Mouse (Mus musculus) heart, embryonic 10.5 days (tissue): ENCODE measurements around the gene Slc16a14. TPM values are rescaled to one million over a fixed set of nuclear protein-coding genes. Genes with fewer than 3 reads are reported as not detected.
A peak's percentile ranks its signal among the peaks of the same experiment; 100 is the strongest.
"Not testable (repeated sequence)": the region's sequence is repeated elsewhere in the genome, so short reads cannot be mapped to it uniquely, and the experiment has no call there.

Source experiments
- DNase-seq: peaks from one replicate; pipeline ENCODE4 v3.0.0-alpha.2; 2017; ENCODE audit warnings: low spot score
- H3K27ac ChIP-seq: fragments of 300-500 bp; sonication (generic); 2 replicates; pipeline ENCODE4 v1.5.1; 2016; ENCODE audit warnings: mild to moderate bottlenecking
- H3K27me3 ChIP-seq: fragments of 300-500 bp; sonication (generic); 2 replicates; pipeline ENCODE4 v1.6.1; 2016; ENCODE audit warnings: mild to moderate bottlenecking; ENCODE audit not compliant: poor library complexity, insufficient read depth, severe bottlenecking
- H3K36me3 ChIP-seq: fragments of 300-500 bp; sonication (generic); 2 replicates; pipeline ENCODE4 v1.6.1; 2016; ENCODE audit warnings: mild to moderate bottlenecking, moderate library complexity
- H3K4me1 ChIP-seq: fragments of 300-500 bp; sonication (generic); 2 replicates; pipeline ENCODE4 v1.6.1; 2016; ENCODE audit warnings: mild to moderate bottlenecking
- H3K4me3 ChIP-seq: fragments of 300-500 bp; sonication (generic); 2 replicates; pipeline ENCODE4 v1.5.1; 2016; ENCODE audit warnings: mild to moderate bottlenecking, moderate library complexity
- H3K9me3 ChIP-seq: fragments of 300-500 bp; sonication (generic); 2 replicates; pipeline ENCODE4 v1.6.1; 2016; ENCODE audit warnings: mild to moderate bottlenecking, moderate library complexity
- WGBS: fragments of 180-500 bp; shearing (Covaris S2); methylation state at CpG from one replicate; pipeline ENCODE4 v1.1.7; 2016; 5-methylcytosine and 5-hydroxymethylcytosine counted together
- polyA plus RNA-seq: library from polyadenylated mRNA; unstranded; fragments of >200 nt; fragmentation: Nextera tagmentation; extraction: Ambion mirVana; gene quantifications from 2 replicates; pipeline ENCODE4 v1.2.1, GENCODE M21; 2016

Slc16a14 gene
- 0.09 and 0.18 TPM in 2 replicates for polyA plus RNA-seq

DNA sequence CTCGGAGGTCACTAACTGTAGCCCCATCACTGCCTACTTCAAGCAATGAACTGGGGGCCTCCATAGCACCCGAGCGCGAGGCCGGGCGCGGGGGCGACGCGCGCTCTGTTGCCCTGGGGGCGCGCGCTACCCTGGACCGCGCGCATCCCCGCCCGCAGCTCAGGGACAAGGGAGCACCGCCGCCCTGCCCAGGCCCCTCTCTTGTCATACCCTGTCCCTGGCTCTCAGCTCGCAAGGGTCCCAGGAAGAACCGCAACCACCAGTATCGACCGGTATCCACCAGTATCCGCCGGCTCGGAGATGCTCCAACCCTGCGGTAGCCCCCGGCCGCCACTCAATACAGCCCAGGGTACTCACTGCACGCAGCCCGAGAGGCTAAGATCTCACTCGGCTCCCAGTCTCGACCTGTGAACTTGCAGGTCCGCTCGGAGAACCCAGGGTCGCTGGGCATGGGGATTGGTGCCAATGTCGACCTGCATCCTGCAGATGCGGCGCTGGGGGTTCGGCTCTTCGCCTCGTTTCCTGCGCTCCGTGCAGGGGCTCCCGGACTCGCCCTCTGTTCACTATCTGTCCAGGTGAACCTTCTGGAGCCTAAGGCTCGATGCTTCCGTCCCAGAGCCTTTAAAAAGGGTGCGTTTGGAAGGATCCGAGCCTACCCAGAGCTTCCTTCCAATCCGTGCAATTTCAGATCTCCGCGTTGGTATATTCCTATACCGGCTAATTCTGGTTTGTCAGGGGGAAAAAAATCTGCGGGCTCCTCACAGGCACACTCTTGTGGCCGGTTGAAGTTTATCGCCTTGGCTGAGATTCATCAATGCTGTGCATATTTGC is at the start of gene Slc16a14:
Slc16a14 (minus strand) TSS at position 632 of the 831 bp plus-strand sequence.
- Histone ChIP-seq H3K36me3 (no peaks in the 10 kb centered on the region), H3K27ac (peak within 1 kb of the TSS; percentile 63; the same call in 1 of the 2 replicates), H3K9me3 (no peaks in the 10 kb centered on the region), H3K4me1 (peaks cover 5% of the 10 kb centered on the region; the same call in 1 of the 2 replicates), H3K27me3 (peaks cover 34% of the 10 kb centered on the region), H3K4me3 (peak within 1 kb of the TSS; percentile 72)
- peak; percentile 79 for DNase-seq
- under 1% methylated on average over 59 of the region's 59 CpGs for WGBS

DNA sequence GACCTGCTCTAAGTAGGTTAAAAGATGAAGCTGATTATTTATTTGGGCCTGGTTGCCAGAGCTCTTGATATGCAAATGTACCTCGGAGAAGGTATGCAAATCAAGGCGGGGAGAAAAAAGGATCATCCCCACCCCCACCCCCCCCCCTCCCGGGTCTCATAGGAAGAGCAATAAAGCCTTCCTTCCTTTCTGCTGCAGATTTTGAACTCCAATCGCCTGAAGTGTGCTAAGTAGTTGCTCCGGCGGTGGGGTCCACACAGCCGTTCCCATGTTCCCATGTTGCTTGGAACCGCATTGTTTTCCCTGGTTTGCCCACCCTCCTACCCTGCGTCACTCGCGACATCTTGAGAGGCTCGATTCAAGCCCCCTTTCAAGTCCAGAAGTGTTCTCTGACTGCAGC is 26.8 kb upstream of the Slc16a14 start:
- not testable (repeated sequence) for DNase-seq, H3K27me3 ChIP-seq, H3K9me3 ChIP-seq, H3K27ac ChIP-seq, H3K36me3 ChIP-seq, H3K4me1 ChIP-seq
- WGBS: 5% methylated on average over 12 of the region's 12 CpGs
- H3K4me3 ChIP-seq: 0 out of 2 replicates have a peak overlapping the region, but pooled peaks have one; percentile 22

DNA sequence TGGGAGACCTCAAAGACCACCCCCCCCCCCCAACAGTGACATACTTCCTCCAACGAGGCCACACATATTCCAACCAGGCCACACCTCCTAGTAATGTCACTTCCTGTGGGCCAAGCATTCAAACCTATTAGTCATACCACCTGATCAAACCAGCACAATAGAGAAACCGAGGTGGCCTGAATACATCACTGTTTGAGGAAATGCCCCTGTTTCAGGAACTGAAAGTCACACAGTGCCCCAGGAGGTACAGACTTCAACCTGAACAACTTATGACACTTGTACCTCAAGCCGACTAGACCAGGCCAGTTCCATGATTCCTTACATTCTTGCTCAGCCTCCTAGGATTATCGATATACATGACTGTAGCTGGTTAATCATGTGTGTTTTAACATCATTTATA is 22.8 kb upstream of the Slc16a14 start:
- WGBS: 80% methylated on average over 4 of the region's 4 CpGs
- H3K36me3 ChIP-seq, H3K27ac ChIP-seq, H3K9me3 ChIP-seq, H3K4me1 ChIP-seq, H3K27me3 ChIP-seq, H3K4me3 ChIP-seq, DNase-seq: not testable (repeated sequence)

GRCm38 (mm10) chr1:84956771-84957170 is 21.8 kb upstream of the Slc16a14 start:
- H3K36me3 ChIP-seq, H3K9me3 ChIP-seq, H3K4me1 ChIP-seq, H3K27ac ChIP-seq, H3K4me3 ChIP-seq, H3K27me3 ChIP-seq: not testable (repeated sequence)
- WGBS: 93% methylated on average over 3 of the region's 3 CpGs
- DNase-seq: peak; percentile 58

GRCm38 (mm10) chr1:84952456-84953181 is 17.7 kb upstream of the Slc16a14 start:
- WGBS: 80% methylated on average over 10 of the region's 10 CpGs
- DNase-seq: peak; percentile 54
- no peak overlapping the region for H3K27ac ChIP-seq
- H3K27me3 ChIP-seq: no peaks in the 10 kb centered on the region
- no peaks in the 10 kb centered on the region for H3K36me3 ChIP-seq
- no peaks in the 10 kb centered on the region for H3K4me1 ChIP-seq
- H3K4me3 ChIP-seq: no peak overlapping the region
- H3K9me3 ChIP-seq: peaks cover 4% of the 10 kb centered on the region; the same call in 1 of the 2 replicates

- no peak overlapping the region for H3K27ac ChIP-seq
- no peaks in the 10 kb centered on the region for H3K4me1 ChIP-seq
- H3K27me3 ChIP-seq: no peaks in the 10 kb centered on the region
- H3K4me3 ChIP-seq: no peak overlapping the region
- peaks cover under 1% of the 10 kb centered on the region; the same call in 1 of the 2 replicates for H3K9me3 ChIP-seq
- 84% methylated on average over 3 of the region's 3 CpGs for WGBS
- H3K36me3 ChIP-seq: no peaks in the 10 kb centered on the region
- no peak for DNase-seq
Measured at GRCm38 (mm10) chr1:84951566-84951965, 16.6 kb upstream of the Slc16a14 start.

GRCm38 (mm10) chr1:84947390-84947789 is 12.5 kb upstream of the Slc16a14 start:
- no peak for DNase-seq
- no peak overlapping the region for H3K4me3 ChIP-seq
- H3K27me3 ChIP-seq: no peaks in the 10 kb centered on the region
- 88% methylated on average over 2 of the region's 2 CpGs for WGBS
- H3K36me3 ChIP-seq: no peaks in the 10 kb centered on the region
- no peak overlapping the region for H3K27ac ChIP-seq
- H3K9me3 ChIP-seq: no peaks in the 10 kb centered on the region
- H3K4me1 ChIP-seq: no peaks in the 10 kb centered on the region

DNA sequence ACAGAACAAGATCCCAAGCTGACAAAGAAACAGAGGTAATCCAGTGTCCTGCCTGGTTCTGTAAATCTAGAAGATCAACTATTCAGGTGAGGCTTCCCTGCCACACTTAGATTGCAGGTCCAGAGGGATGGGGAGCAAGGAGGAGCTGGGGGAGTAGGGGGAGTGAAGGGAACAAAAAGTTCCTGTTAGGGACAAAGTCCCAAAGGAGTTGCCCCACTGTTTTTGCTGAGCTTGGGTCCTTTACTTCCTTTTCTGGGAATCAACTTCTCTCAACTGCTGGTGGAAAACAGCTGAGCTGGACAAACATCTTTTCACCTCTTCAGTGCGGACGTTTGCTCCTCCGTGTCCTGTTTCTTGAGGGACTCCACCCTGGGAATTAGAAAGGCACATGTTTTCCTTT is 11.0 kb upstream of the Slc16a14 start:
- no peaks in the 10 kb centered on the region for H3K9me3 ChIP-seq
- H3K36me3 ChIP-seq: no peaks in the 10 kb centered on the region
- DNase-seq: peak; percentile 47
- no peaks in the 10 kb centered on the region for H3K27me3 ChIP-seq
- no peak overlapping the region for H3K27ac ChIP-seq
- no peak overlapping the region for H3K4me3 ChIP-seq
- WGBS: 89% methylated on average over 3 of the region's 3 CpGs
- no peaks in the 10 kb centered on the region for H3K4me1 ChIP-seq

- no peak for DNase-seq
- H3K4me3 ChIP-seq: no peak overlapping the region
- H3K36me3 ChIP-seq: no peaks in the 10 kb centered on the region
- no peaks in the 10 kb centered on the region for H3K9me3 ChIP-seq
- H3K4me1 ChIP-seq: no peaks in the 10 kb centered on the region
- no peaks in the 10 kb centered on the region for H3K27me3 ChIP-seq
- H3K27ac ChIP-seq: no peak overlapping the region
- 96% methylated on average over 4 of the region's 4 CpGs for WGBS
Measured at GRCm38 (mm10) chr1:84943549-84943948, 8.6 kb upstream of the Slc16a14 start.

GRCm38 (mm10) chr1:84942666-84943065 is 7.7 kb upstream of the Slc16a14 start:
- no peak for DNase-seq
- no peaks in the 10 kb centered on the region for H3K27me3 ChIP-seq

GRCm38 (mm10) chr1:84940322-84940721 is 5.4 kb upstream of the Slc16a14 start:
- Histone ChIP-seq H3K4me1 (no peaks in the 10 kb centered on the region), H3K4me3 (no peak overlapping the region), H3K27me3 (peaks cover 12% of the 10 kb centered on the region; the same call in 1 of the 2 replicates), H3K9me3 (no peaks in the 10 kb centered on the region), H3K36me3 (no peaks in the 10 kb centered on the region), H3K27ac (no peak overlapping the region)
- DNase-seq: no peak
- WGBS: 90% methylated on average over 2 of the region's 2 CpGs

More at GRCm38 (mm10) chr1:84942666-84943065, 7.7 kb upstream of the Slc16a14 start:
- H3K27ac ChIP-seq: no peak overlapping the region
- H3K4me3 ChIP-seq: no peak overlapping the region
- H3K36me3 ChIP-seq: no peaks in the 10 kb centered on the region
- H3K9me3 ChIP-seq: no peaks in the 10 kb centered on the region
- H3K4me1 ChIP-seq: no peaks in the 10 kb centered on the region

GRCm38 (mm10) chr1:84939466-84939865 is 4.5 kb upstream of the Slc16a14 start:
- no peak for DNase-seq
- WGBS: 76% methylated on average over 4 of the region's 4 CpGs
- H3K27ac ChIP-seq: no peak overlapping the region
- H3K4me3 ChIP-seq: no peak overlapping the region
- no peaks in the 10 kb centered on the region for H3K9me3 ChIP-seq
- H3K4me1 ChIP-seq: peaks cover 1% of the 10 kb centered on the region; the same call in 1 of the 2 replicates
- H3K36me3 ChIP-seq: no peaks in the 10 kb centered on the region
- peaks cover 19% of the 10 kb centered on the region; the same call in 1 of the 2 replicates for H3K27me3 ChIP-seq
